In the genomic region with DNA sequence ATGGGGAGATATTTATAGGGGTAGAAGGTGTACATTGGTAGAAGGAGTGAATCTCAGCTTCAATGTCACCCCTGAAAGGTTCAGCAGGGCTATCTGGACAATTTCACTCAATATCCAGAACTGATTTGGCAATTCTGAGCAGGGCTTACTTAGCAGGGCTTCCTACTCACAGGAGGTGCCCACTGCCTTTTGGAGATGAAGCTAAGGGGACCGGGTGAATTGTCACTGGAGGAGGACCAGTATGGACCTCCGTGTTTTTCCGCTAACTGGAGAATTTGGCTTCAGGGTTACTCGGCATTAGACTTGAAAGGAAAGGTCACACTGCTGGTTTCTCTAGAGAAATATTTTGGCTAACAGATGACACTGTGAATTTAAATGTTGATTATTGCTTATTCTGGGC, we compare ENCODE assay signal across 16 mouse cellular contexts.
"Had no signal": no experiment of that assay in that cellular context is flagged by ENCODE, and none has a peak within 500 bp of the region (broad histone marks: within the 10 kb centered on the region; RNA-seq: fewer than 3 reads in every experiment).

No protein-coding gene starts in this region.

- H3K9me3 ChIP-seq: neural tube, embryonic 13.5 days; neural tube, embryonic 15.5 days; stomach, embryonic 15.5 days had no signal

- DNase-seq: retina, postnatal 1 day; right cerebral cortex, adult 18-20 months; right cerebral cortex, postnatal 14 days; right cerebral cortex, postnatal 25 days; right cerebral cortex, postnatal 4 days; spleen, adult 18-20 months; thymus, adult 18-20 months; thymus, adult 2 months; thymus, postnatal 14 days; thymus, postnatal 25 days; thymus, postnatal 36 days; thymus, postnatal 4 days had no signal

- H3K36me3 ChIP-seq: neural tube, embryonic 13.5 days; neural tube, embryonic 15.5 days; stomach, embryonic 15.5 days had no signal

- H3K9ac ChIP-seq: neural tube, embryonic 13.5 days; neural tube, embryonic 15.5 days; stomach, embryonic 15.5 days had no signal

- H3K4me3 ChIP-seq: neural tube, embryonic 13.5 days; neural tube, embryonic 15.5 days; stomach, embryonic 15.5 days had no signal

- H3K27ac ChIP-seq: neural tube, embryonic 13.5 days; neural tube, embryonic 15.5 days; stomach, embryonic 15.5 days; stomach, postnatal 0 days had no signal

- H3K4me2 ChIP-seq: neural tube, embryonic 13.5 days; neural tube, embryonic 15.5 days; stomach, embryonic 15.5 days had no signal
